Mouse (Mus musculus) midbrain, postnatal 0 days (tissue): ENCODE measurements at regions not wholly inside any gene's neighbourhood (a gene's known extent, or its start where the extent isn't known, plus 50 kb on each side); places are given as distances from the start of the nearest gene placed in this dataset.

ENCODE experiments used
- ATAC-seq: fragments of 200-750 bp; cut with Nextera tagmentation; 2 replicates; pipeline ENCODE4 v1.8.0; 2017; ENCODE audit warnings: moderate number of reproducible peaks, mild to moderate bottlenecking, moderate TSS enrichment, moderate library complexity; ENCODE audit not compliant: low FRiP score
- DNase-seq: peaks from one replicate; pipeline ENCODE4 v3.0.0-alpha.2; 2015; ENCODE audit warnings: low spot score
- H3K27ac ChIP-seq: fragments of 300-500 bp; sonication (generic); 2 replicates; pipeline ENCODE4 v1.5.1; 2014; ENCODE audit warnings: low read depth, mild to moderate bottlenecking, low read length, mixed read lengths
- H3K27me3 ChIP-seq: fragments of 300-500 bp; sonication (generic); 2 replicates; pipeline ENCODE4 v1.6.1; 2014; ENCODE audit warnings: low read length, control low read depth, mixed read lengths; ENCODE audit not compliant: insufficient read depth
- H3K36me3 ChIP-seq: fragments of 300-500 bp; sonication (generic); 2 replicates; pipeline ENCODE4 v1.6.1; 2014; ENCODE audit warnings: low read length, control low read depth, mixed read lengths; ENCODE audit not compliant: insufficient read depth
- H3K4me1 ChIP-seq: fragments of 300-500 bp; sonication (generic); 2 replicates; pipeline ENCODE4 v1.6.1; 2014; ENCODE audit warnings: mild to moderate bottlenecking, control low read depth, antibody characterized with exemption, low read length, mixed read lengths; ENCODE audit not compliant: insufficient read depth
- H3K4me2 ChIP-seq: fragments of 300-500 bp; sonication (generic); 2 replicates; pipeline ENCODE4 v1.6.1; 2014; ENCODE audit warnings: low read depth, mild to moderate bottlenecking, low read length, mixed read lengths; ENCODE audit not compliant: poor library complexity, severe bottlenecking
- H3K4me3 ChIP-seq: fragments of 300-500 bp; sonication (generic); 2 replicates; pipeline ENCODE4 v1.5.1; 2014; ENCODE audit warnings: low read depth, mild to moderate bottlenecking, low read length, moderate library complexity
- H3K9ac ChIP-seq: fragments of 300-500 bp; sonication (generic); replicated peaks from 2 replicates; pipeline ENCODE4 v1.6.1; 2014; ENCODE audit warnings: mild to moderate bottlenecking, low read length, moderate library complexity, mixed read lengths; ENCODE audit not compliant: poor library complexity, severe bottlenecking
- H3K9me3 ChIP-seq: fragments of 300-500 bp; sonication (generic); 2 replicates; pipeline ENCODE4 v1.6.1; 2016; ENCODE audit warnings: low read length, control low read depth
- CTCF ChIP-seq: IDR thresholded peaks from 2 replicates; pipeline ENCODE4 v1.5.1; 2016; ENCODE audit warnings: antibody characterized with exemption, mild to moderate bottlenecking
- WGBS: fragments of 180-500 bp; shearing (Covaris S2); extraction: QIAGEN DNeasy Blood & Tissue Kit; methylation state at CpG from one replicate; pipeline ENCODE4 v1.1.7; 2014; 5-methylcytosine and 5-hydroxymethylcytosine counted together

- TF ChIP-seq CTCF = no peak
- WGBS = 75% methylated on average over 5 of the region's 5 CpGs
- H3K4me1 ChIP-seq = no peaks in the 10 kb centered on the region
- no peak overlapping the region for H3K9ac ChIP-seq
- H3K27me3 ChIP-seq = no peaks in the 10 kb centered on the region
- H3K4me3 ChIP-seq = no peak overlapping the region
- no peak overlapping the region for H3K27ac ChIP-seq
- no peaks in the 10 kb centered on the region for H3K36me3 ChIP-seq
- ATAC-seq (no peak), DNase-seq (no peak)
- H3K4me2 ChIP-seq = no peak overlapping the region
- no peaks in the 10 kb centered on the region for H3K9me3 ChIP-seq
Observed at GRCm38 (mm10) chr15:93913462-93913861, 317.8 kb upstream of the Prickle1 start.

GRCm38 (mm10) chr15:93913041-93913440 is 317.4 kb upstream of the Prickle1 start:
- 42% methylated on average over 7 of the region's 7 CpGs for WGBS
- no peak for ATAC-seq
- Histone ChIP-seq H3K36me3 (no peaks in the 10 kb centered on the region), H3K4me1 (no peaks in the 10 kb centered on the region), H3K4me2 (no peak overlapping the region), H3K27ac (no peak overlapping the region), H3K9ac (no peak overlapping the region), H3K27me3 (no peaks in the 10 kb centered on the region), H3K9me3 (no peaks in the 10 kb centered on the region), H3K4me3 (no peak overlapping the region)
- DNase-seq = no peak
- TF ChIP-seq CTCF = no peak

- no peak for DNase-seq
- TF ChIP-seq CTCF = no peak
- WGBS = 71% methylated on average over 11 of the region's 11 CpGs
Observed at GRCm38 (mm10) chr15:93910981-93911431, 315.3 kb upstream of the Prickle1 start.

DNA sequence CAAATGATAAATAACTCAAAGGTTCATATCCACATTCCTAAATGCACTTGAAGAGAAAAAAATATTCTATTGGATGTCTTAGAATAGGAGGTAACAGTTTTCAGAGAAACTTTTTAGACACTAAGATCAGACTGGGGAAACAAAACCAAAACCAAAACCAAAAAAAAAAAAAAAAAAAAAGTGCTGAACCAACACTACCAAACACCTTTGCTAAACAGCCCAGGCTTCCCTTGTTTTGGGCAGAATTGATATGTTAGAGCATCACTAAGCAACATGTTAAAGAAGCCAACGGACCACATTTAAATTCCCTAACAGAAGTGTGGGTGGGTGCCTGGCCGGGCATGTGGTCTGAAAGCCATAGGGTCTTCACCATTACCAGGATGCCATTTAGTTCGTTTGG is 314.5 kb upstream of the Prickle1 start:
- no peak overlapping the region for H3K4me2 ChIP-seq
- no peak for ATAC-seq
- H3K27ac ChIP-seq = no peak overlapping the region
- H3K9ac ChIP-seq = no peak overlapping the region
- DNase-seq = no peak
- no peaks in the 10 kb centered on the region for H3K9me3 ChIP-seq
- 89% methylated on average over 3 of the region's 3 CpGs for WGBS
- H3K36me3 ChIP-seq = no peaks in the 10 kb centered on the region
- no peak overlapping the region for H3K4me3 ChIP-seq
- H3K4me1 ChIP-seq = no peaks in the 10 kb centered on the region
- no peaks in the 10 kb centered on the region for H3K27me3 ChIP-seq
- TF ChIP-seq CTCF = no peak

More at GRCm38 (mm10) chr15:93910981-93911431, 315.3 kb upstream of the Prickle1 start:
- Histone ChIP-seq H3K27me3 (no peaks in the 10 kb centered on the region), H3K36me3 (no peaks in the 10 kb centered on the region), H3K4me1 (no peaks in the 10 kb centered on the region), H3K27ac (no peak overlapping the region), H3K4me2 (no peak overlapping the region), H3K9me3 (no peaks in the 10 kb centered on the region), H3K9ac (no peak overlapping the region), H3K4me3 (no peak overlapping the region)
- no peak for ATAC-seq

DNA sequence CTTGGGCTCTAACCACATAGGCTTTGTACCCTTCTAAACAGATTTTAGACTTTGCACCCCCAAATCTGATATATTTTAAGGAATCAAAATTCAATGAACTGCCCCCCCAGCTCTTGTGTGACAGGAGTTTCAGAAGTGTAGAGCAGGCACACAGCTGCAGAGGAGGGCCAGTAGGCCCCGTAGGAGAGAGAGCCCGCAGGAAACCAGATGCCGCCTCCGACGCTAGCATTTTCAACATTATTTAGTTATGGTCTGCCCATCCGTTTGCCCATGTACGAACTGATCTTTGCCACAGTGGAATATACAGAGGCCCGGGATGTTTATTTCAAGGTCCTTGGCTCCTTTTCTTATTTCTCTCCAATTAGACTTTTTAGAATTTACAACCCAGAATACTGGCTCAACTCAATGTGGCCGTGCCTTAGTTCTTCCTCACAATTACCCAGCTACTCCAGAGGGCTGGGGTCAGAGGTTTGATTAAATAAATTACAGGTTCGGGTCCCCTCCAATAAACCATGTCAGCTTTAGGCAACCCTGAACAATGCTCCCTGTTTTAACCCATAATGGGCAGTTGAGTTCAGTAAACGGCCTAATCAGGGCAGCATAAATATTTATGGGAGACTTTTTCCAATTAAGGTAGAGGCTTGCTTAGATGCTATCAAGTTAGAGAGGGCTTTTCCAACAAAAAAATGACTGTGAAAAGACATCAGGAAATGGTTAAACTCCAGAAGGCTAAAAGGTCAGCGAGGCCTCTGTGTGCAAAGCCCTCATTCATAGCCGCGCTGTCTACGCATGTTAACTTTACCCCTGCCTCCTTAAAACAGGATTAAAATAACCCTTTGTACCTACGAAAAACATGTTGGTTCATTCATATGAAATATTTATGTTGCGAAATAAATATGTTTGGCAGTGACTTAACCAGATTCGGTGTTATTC is 308.2 kb upstream of the Prickle1 start:
- no peak overlapping the region for H3K4me3 ChIP-seq
- H3K9me3 ChIP-seq = no peaks in the 10 kb centered on the region
- H3K27ac ChIP-seq = no peak overlapping the region
- DNase-seq (no peak), ATAC-seq (no peak)
- H3K4me1 ChIP-seq = no peaks in the 10 kb centered on the region
- H3K27me3 ChIP-seq = no peaks in the 10 kb centered on the region
- 72% methylated on average over 18 of the region's 18 CpGs for WGBS
- H3K36me3 ChIP-seq = no peaks in the 10 kb centered on the region
- H3K9ac ChIP-seq = no peak overlapping the region
- TF ChIP-seq CTCF = no peak
- H3K4me2 ChIP-seq = no peak overlapping the region

GRCm38 (mm10) chr15:93882826-93883225 is 287.1 kb upstream of the Prickle1 start:
- DNase-seq (no peak), ATAC-seq (no peak)
- WGBS = 90% methylated on average over 8 of the region's 8 CpGs
- no peak overlapping the region for H3K27ac ChIP-seq
- H3K27me3 ChIP-seq = no peaks in the 10 kb centered on the region
- no peaks in the 10 kb centered on the region for H3K36me3 ChIP-seq
- H3K4me3 ChIP-seq = no peak overlapping the region
- no peak for TF ChIP-seq CTCF
- no peak overlapping the region for H3K4me2 ChIP-seq
- no peaks in the 10 kb centered on the region for H3K4me1 ChIP-seq
- H3K9me3 ChIP-seq = no peaks in the 10 kb centered on the region
- H3K9ac ChIP-seq = no peak overlapping the region
